Mouse (Mus musculus): ENCODE data around the gene Bmf. TPM values are rescaled to one million over a fixed set of nuclear protein-coding genes. Genes with fewer than 3 reads are reported as not detected.
A peak's percentile ranks its signal among the peaks of the same experiment; 100 is the strongest.

Bmf gene
- polyA plus RNA-seq, 1 experiment from 2014 or later: 4.2 TPM

GRCm38 (mm10) chr2:118523163-118523730, 26.2 kb downstream of the Bmf start:
- H3K27me3 ChIP-seq (ENCODE audit: low read depth, poor library complexity, severe bottlenecking): no peaks in the 10 kb centered on the region
- H3K27ac ChIP-seq: peak overlapping the region; percentile 94
- DNase-seq (ENCODE audit: low spot score): no peak
- H3K4me3 ChIP-seq: no peak overlapping the region
- H3K4me1 ChIP-seq: peaks cover 54% of the 10 kb centered on the region
- WGBS: 68% methylated on average over 5 of the region's 5 CpGs
- no peaks in the 10 kb centered on the region for H3K36me3 ChIP-seq
- H3K9me3 ChIP-seq (replicated peaks): no peaks in the 10 kb centered on the region

DNA sequence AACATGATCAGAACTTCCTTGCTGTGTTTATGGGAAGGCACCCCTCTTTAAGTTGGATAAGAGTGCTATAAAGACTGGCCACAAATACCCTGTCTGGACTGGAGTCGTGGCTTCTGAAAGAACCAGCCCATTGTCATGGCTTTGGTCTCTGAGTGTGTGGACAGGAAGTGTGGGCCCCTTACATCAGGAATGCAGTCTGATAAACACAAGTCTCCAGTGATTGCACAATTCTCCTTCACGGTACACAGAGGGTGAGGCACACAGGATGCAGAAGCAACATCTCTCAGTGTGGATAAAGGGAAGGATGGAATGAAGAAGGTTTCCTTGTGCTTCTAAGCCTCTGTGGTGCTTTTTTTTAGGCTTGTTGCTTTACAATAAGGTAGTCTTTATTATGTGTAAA, 27.2 kb downstream of the Bmf start:
- Histone ChIP-seq H3K9me3 (replicated peaks) (no peaks in the 10 kb centered on the region), H3K4me3 (no peak overlapping the region), H3K36me3 (no peaks in the 10 kb centered on the region), H3K4me1 (peaks cover 53% of the 10 kb centered on the region), H3K27me3 (ENCODE audit: low read depth, poor library complexity, severe bottlenecking) (no peaks in the 10 kb centered on the region), H3K27ac (peak overlapping the region; percentile 94)
- DNase-seq (ENCODE audit: low spot score): no peak
- WGBS: 31% methylated on average over 2 of the region's 2 CpGs

DNA sequence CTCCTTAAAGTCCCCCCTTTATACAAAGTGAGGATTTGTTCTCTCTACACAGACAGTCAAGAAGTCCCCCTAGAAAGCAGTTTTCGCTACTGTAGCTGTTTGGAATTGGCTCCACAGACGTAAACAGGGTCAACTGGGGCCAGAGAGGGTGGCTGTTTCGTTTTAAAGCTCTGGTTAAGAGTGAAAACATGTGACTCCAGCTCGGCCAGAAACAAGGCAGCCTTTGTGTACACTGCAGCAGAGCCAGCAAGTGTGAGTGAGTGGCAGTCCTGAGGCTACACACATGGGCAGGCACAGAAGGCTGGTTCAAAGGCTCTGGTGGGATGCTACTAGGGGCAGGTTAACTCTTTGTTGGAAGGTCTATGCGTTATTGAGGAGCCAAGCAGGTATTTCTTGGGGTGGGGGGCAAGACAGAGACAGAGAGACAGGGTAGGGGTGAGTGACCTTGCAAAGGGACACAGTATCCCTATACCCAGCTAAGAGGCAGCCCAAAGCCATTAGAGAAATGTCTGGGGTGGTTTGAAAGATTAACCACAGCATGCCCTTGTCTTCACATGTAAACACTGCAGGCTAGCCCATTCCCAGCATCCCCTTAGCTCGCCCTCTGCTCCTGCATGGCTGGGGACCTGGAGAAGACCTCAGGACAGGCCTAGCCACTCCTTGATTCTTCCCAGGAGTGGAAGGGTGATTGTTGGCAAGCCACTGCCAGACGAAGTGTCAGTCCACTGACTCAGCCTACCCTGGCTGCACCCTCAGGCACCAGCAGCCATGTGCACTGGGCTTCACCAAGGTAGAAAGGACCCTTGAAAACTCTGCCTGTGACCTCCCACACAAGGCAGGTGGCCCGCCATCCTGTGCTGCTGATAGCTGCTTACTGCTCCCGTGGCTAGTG, 29.2 kb downstream of the Bmf start:
- no peaks in the 10 kb centered on the region for H3K27me3 ChIP-seq (ENCODE audit: low read depth, poor library complexity, severe bottlenecking)
- 40% methylated on average over 9 of the region's 9 CpGs for WGBS
- peak overlapping the region; percentile 4; the same call in 1 of the 2 replicates for H3K4me3 ChIP-seq
- DNase-seq (ENCODE audit: low spot score): peak; percentile 78
- H3K36me3 ChIP-seq: no peaks in the 10 kb centered on the region
- no peaks in the 10 kb centered on the region for H3K9me3 ChIP-seq (replicated peaks)
- H3K27ac ChIP-seq: peak overlapping the region; percentile 94
- H3K4me1 ChIP-seq: peaks cover 59% of the 10 kb centered on the region

- Histone ChIP-seq H3K36me3 (no peaks in the 10 kb centered on the region), H3K4me1 (peaks cover 46% of the 10 kb centered on the region), H3K4me3 (no peak overlapping the region), H3K27me3 (ENCODE audit: low read depth, poor library complexity, severe bottlenecking) (no peaks in the 10 kb centered on the region), H3K27ac (peak overlapping the region; percentile 87), H3K9me3 (replicated peaks) (no peaks in the 10 kb centered on the region)
- no peak for DNase-seq (ENCODE audit: low spot score)
- 75% methylated on average over 16 of the region's 16 CpGs for WGBS
Measured at GRCm38 (mm10) chr2:118512418-118513377, 36.8 kb downstream of the Bmf start.

DNA sequence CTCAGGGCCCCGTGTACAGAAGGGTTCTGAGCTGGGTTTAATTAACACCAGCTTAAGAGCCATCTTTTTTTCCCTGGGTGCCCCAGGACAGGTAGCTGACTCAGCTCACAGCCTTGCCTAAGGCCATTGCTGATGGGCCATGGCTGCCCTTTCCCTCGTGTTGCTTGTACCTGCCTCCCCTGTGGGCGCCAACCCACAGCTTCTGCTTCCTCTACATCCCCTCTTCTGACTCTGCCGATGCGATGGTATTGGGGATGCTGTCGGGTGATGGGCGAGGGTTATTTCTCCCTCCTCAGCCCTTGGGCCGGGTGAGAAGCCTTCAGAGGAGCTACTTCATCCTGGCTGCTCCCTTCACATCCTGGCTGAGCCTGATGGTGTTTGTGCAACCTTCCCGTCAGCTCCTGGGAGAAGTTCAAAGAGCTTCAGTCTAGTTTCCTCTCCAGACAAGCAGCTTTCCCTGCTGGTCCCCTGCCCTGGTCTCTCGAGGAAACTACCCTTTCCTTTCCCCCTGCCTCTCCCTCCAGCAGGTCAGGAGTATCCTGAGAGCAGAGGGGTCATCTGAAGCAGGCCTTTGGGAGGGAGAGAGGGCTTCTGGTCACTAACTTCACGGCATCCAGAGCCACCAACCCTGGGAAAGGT, 37.6 kb downstream of the Bmf start:
- no peak for DNase-seq (ENCODE audit: low spot score)
- Histone ChIP-seq H3K9me3 (replicated peaks) (no peaks in the 10 kb centered on the region), H3K4me1 (peaks cover 46% of the 10 kb centered on the region), H3K27ac (peak overlapping the region; percentile 87), H3K36me3 (no peaks in the 10 kb centered on the region), H3K4me3 (no peak overlapping the region), H3K27me3 (ENCODE audit: low read depth, poor library complexity, severe bottlenecking) (no peaks in the 10 kb centered on the region)
- 53% methylated on average over 11 of the region's 11 CpGs for WGBS

DNA sequence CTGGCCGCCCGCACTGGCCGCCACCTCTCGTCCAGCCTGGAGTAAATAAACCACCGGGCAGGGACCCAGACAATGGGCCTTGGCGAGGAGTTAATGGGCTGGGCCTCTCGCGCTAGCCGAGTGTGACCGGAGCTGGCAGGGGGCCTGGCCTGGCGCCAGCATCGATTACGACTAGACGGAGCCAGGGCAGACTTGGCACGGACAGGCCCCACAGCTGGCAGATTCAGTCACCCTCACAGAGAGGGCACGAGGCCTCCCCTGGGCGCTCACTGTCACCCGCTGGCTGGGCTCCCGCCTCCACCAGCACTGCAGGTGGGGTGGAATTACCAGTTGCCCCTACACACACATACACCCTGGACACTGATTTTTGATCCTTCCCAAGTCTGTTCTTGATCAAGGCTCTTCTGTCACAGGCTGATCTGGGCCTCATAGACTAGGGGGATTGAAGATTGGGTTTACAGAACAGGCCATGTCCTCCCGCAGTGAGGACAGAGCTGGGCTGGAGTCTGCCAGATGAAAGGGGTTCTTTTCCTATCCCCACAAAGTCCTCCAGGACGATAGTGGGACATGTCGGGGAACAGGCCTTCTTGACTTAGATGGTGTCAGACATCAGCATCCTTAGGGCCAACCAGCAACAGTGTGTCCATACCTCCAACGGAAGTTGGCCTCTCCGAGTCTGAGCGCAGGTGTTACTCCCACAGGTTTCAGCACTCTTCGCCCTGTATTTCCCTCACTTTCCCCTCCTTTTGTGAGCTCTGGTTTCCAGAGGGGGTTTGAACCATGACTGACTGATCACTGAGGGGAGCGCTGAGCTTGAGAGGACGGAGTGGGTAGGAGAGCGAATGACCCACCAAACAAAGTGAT, 38.8 kb downstream of the Bmf start:
- Histone ChIP-seq H3K9me3 (replicated peaks) (no peaks in the 10 kb centered on the region), H3K36me3 (no peaks in the 10 kb centered on the region), H3K27ac (peak overlapping the region; percentile 87), H3K27me3 (ENCODE audit: low read depth, poor library complexity, severe bottlenecking) (no peaks in the 10 kb centered on the region), H3K4me1 (peaks cover 43% of the 10 kb centered on the region), H3K4me3 (no peak overlapping the region)
- peak; percentile 76 for DNase-seq (ENCODE audit: low spot score)
- 41% methylated on average over 29 of the region's 29 CpGs for WGBS

DNA sequence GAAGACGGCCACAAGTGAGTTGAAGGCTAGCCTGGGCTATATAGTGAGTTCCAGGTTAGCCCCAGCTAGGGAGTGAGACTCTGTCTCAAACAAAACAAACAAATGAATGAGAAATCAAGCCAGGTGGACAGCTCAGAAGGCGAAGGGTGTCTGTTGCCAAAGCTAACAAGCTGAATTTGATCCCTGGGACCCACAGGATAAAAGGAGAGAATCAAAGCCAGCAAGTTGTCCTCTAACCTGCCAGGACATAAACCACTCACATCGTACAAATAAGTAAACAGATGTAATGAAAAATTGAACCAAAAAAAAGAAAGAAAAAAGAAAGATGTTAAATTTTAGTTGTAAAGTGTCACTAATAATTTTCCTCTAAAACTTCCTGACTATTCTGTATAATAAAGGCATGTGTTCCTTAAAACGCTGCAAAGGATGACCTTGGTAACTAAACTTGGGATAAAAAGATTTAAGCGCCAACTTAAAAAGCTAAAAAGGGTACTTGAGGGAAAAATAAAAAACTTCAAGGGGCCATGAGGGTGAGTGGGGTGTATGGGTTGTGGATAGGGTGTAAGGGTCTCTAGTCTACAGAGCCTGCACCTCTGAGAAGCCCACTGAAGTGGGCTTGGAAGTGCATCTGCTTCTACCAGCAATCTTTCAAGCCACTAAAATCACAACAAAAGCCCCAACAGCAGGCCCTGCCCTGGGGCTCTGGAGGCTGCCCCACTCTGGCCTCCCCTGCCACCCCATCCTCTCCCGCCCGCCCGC, 39.6 kb downstream of the Bmf start:
- 59% methylated on average over 8 of the region's 8 CpGs for WGBS
- H3K4me3 ChIP-seq: no peak overlapping the region
- H3K27me3 ChIP-seq (ENCODE audit: low read depth, poor library complexity, severe bottlenecking): no peaks in the 10 kb centered on the region
- no peak for DNase-seq (ENCODE audit: low spot score)
- peaks cover 38% of the 10 kb centered on the region for H3K4me1 ChIP-seq
- no peaks in the 10 kb centered on the region for H3K9me3 ChIP-seq (replicated peaks)
- no peaks in the 10 kb centered on the region for H3K36me3 ChIP-seq
- peak overlapping the region; percentile 87 for H3K27ac ChIP-seq

DNA sequence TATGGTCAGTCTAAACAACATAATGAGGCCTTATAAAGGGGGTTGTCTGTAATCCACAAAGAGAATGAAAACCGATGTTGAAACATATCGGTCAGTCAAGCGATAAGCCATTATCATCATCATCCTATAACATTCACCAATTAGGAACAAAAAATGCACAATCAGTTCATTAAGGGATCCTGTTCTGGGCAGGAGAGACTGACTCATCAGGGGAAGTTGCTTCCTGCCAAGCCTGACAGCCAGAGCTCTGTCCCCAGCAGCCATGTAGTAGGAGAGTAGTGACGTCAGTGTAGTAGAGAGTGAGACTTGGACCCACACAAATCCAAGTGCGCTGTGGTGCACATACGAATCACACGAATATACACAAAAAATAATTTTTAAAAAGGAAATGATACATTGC, 42.4 kb downstream of the Bmf start:
- Histone ChIP-seq H3K4me3 (no peak overlapping the region), H3K4me1 (peaks cover 32% of the 10 kb centered on the region), H3K9me3 (replicated peaks) (no peaks in the 10 kb centered on the region), H3K27ac (no peak overlapping the region), H3K36me3 (no peaks in the 10 kb centered on the region), H3K27me3 (ENCODE audit: low read depth, poor library complexity, severe bottlenecking) (no peaks in the 10 kb centered on the region)
- no peak for DNase-seq (ENCODE audit: low spot score)
- WGBS: 90% methylated on average over 7 of the region's 7 CpGs

GRCm38 (mm10) chr2:118500191-118500590, 49.3 kb downstream of the Bmf start:
- WGBS: 84% methylated on average over 2 of the region's 2 CpGs
- no peaks in the 10 kb centered on the region for H3K9me3 ChIP-seq (replicated peaks)
- no peak for DNase-seq (ENCODE audit: low spot score)
- H3K27me3 ChIP-seq (ENCODE audit: low read depth, poor library complexity, severe bottlenecking): no peaks in the 10 kb centered on the region
- no peak overlapping the region for H3K4me3 ChIP-seq
- H3K27ac ChIP-seq: peak overlapping the region; percentile 69
- peaks cover 36% of the 10 kb centered on the region for H3K4me1 ChIP-seq
- H3K36me3 ChIP-seq: no peaks in the 10 kb centered on the region

DNA sequence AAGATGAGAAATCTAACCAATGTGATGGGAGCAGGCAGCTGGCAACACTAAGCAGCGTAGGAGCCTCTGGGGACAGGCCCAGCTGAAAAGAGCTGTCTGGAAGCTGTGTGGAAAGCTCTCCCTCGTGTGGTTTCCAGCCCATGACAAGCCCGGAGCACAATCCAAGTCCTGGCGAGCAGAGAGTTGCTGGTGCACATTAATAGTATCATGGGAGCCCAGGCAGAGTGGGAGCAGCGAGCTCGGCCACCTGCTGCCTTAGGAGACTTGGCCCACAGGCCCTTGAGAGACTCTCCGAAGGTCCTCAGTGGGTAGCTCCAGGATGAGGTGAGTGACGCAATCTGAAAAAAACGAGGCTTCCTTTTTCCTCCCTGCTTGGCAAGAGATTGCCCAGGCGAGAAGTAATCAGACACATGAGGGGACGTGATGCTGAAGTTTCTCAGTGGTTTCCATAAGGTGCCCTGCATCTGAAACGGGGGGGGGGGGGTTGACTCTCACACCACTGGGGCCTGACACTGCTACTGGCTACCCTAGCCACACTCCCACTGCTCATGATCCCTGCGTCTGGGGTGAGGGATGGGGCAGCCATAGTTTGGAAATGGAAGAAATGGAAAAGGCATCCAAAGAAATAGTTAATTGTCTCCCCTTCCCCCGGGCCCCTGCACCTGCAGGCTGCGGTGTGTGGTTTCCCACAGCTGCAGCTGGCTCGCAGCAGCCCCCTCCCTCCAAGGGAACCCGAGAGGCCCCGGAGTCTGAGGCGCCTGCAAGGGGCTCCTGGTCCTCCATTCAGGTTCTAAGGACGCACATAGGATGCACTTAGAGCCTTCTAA, 50.1 kb downstream of the Bmf start:
- Histone ChIP-seq H3K4me1 (peaks cover 42% of the 10 kb centered on the region), H3K27ac (peak overlapping the region; percentile 69), H3K36me3 (no peaks in the 10 kb centered on the region), H3K27me3 (ENCODE audit: low read depth, poor library complexity, severe bottlenecking) (no peaks in the 10 kb centered on the region), H3K9me3 (replicated peaks) (no peaks in the 10 kb centered on the region), H3K4me3 (no peak overlapping the region)
- 52% methylated on average over 20 of the region's 20 CpGs for WGBS
- no peak for DNase-seq (ENCODE audit: low spot score)
